8 mouse cellular contexts compared by ENCODE assay signal in genomic region chr15:32766011-32766701, GRCm38 (mm10).
DNase-seq lines count a peak whose midpoint lies in the region; ATAC-seq and TF ChIP-seq lines count a peak whose summit lies in the region.

No protein-coding gene starts in this region.

- no peak overlapping the region for H3K4me2 ChIP-seq in lung, embryonic 15.5 days
- no peak overlapping the region for H3K4me2 ChIP-seq in kidney, postnatal 0 days (ENCODE audit: low read length)

- no peak overlapping the region for H3K9ac ChIP-seq in lung, embryonic 15.5 days
- H3K9ac ChIP-seq in kidney, postnatal 0 days (ENCODE audit: low read depth, low read length): no peak overlapping the region

- DNase-seq in CD4-positive, CD25-positive, alpha-beta regulatory T cell, adult 2 months (ENCODE audit: low read depth, low spot score): peak; percentile 1
- DNase-seq in lung, postnatal 14 days: no peak
- peak; percentile 12 for DNase-seq in embryonic facial prominence, embryonic 10.5 days (ENCODE audit: low spot score)
- DNase-seq in kidney, postnatal 0 days (ENCODE audit: low spot score): peak; percentile 84
- peak; percentile 80 for DNase-seq in retina, embryonic 14.5 days (ENCODE audit: low spot score)
- no peak for DNase-seq in frontal cortex, postnatal 36 days (ENCODE audit: low spot score in 2 of 2)

- WGBS in lung, embryonic 15.5 days: 3% methylated on average over 4 of the region's 4 CpGs
- WGBS in embryonic facial prominence, embryonic 10.5 days: 12% methylated on average over 4 of the region's 4 CpGs
- 7% methylated on average over 4 of the region's 4 CpGs for WGBS in kidney, postnatal 0 days

- TF ChIP-seq CTCF in kidney, postnatal 0 days (IDR thresholded peaks at IDR 0.05; ENCODE audit: low read depth): peak; percentile 92

- no peak overlapping the region for H3K27ac ChIP-seq in lung, embryonic 15.5 days
- no peak overlapping the region for H3K27ac ChIP-seq in embryonic facial prominence, embryonic 10.5 days (replicated peaks)
- no peak overlapping the region for H3K27ac ChIP-seq in kidney, postnatal 0 days

- no peak for ATAC-seq in CD4-positive, CD25-positive, alpha-beta regulatory T cell, adult 4 months
- ATAC-seq in lung, embryonic 15.5 days (ENCODE audit: borderline replicate concordance, extremely low read depth, low FRiP score, low TSS enrichment): peak; percentile 31; the same call in 1 of the 2 replicates
- peak; percentile 71 for ATAC-seq in kidney, postnatal 0 days (replicated peaks; ENCODE audit: low FRiP score, low read depth)

- no peaks in the 10 kb centered on the region for H3K4me1 ChIP-seq in lung, embryonic 15.5 days
- no peaks in the 10 kb centered on the region; the same call in 1 of the 2 replicates for H3K4me1 ChIP-seq in embryonic facial prominence, embryonic 10.5 days
- H3K4me1 ChIP-seq in kidney, postnatal 0 days (replicated peaks; ENCODE audit: insufficient read depth, low read length): no peaks in the 10 kb centered on the region

- H3K9me3 ChIP-seq in lung, embryonic 15.5 days: no peaks in the 10 kb centered on the region
- H3K9me3 ChIP-seq in embryonic facial prominence, embryonic 10.5 days: no peaks in the 10 kb centered on the region
- H3K9me3 ChIP-seq in kidney, postnatal 0 days (replicated peaks; ENCODE audit: low read length): no peaks in the 10 kb centered on the region

- no peaks in the 10 kb centered on the region for H3K27me3 ChIP-seq in lung, embryonic 15.5 days
- no peaks in the 10 kb centered on the region for H3K27me3 ChIP-seq in embryonic facial prominence, embryonic 10.5 days (replicated peaks; ENCODE audit: low read depth, poor library complexity, severe bottlenecking)
- H3K27me3 ChIP-seq in kidney, postnatal 0 days (ENCODE audit: insufficient read depth, low read length): no peaks in the 10 kb centered on the region

- no peaks in the 10 kb centered on the region for H3K36me3 ChIP-seq in lung, embryonic 15.5 days
- no peaks in the 10 kb centered on the region for H3K36me3 ChIP-seq in embryonic facial prominence, embryonic 10.5 days (replicated peaks)
- H3K36me3 ChIP-seq in kidney, postnatal 0 days (ENCODE audit: insufficient read depth, low read length): no peaks in the 10 kb centered on the region

- H3K4me3 ChIP-seq in lung, embryonic 15.5 days: no peak overlapping the region
- H3K4me3 ChIP-seq in embryonic facial prominence, embryonic 10.5 days: no peak overlapping the region
- H3K4me3 ChIP-seq in kidney, postnatal 0 days (replicated peaks; ENCODE audit: low read depth, low read length): no peak overlapping the region

Comparison
In these comparisons a context has a peak if more than half of its experiments do, and no peak if none do; other contexts are left out.
1. DNase-seq: peak in CD4-positive, CD25-positive, alpha-beta regulatory T cell, adult 2 months (single experiment), embryonic facial prominence, embryonic 10.5 days (single experiment), kidney, postnatal 0 days (single experiment) and retina, embryonic 14.5 days (single experiment); none in lung, postnatal 14 days (single experiment) and frontal cortex, postnatal 36 days (0 of 2).